Mouse (Mus musculus): ENCODE results near the gene Prss53.

DNA sequence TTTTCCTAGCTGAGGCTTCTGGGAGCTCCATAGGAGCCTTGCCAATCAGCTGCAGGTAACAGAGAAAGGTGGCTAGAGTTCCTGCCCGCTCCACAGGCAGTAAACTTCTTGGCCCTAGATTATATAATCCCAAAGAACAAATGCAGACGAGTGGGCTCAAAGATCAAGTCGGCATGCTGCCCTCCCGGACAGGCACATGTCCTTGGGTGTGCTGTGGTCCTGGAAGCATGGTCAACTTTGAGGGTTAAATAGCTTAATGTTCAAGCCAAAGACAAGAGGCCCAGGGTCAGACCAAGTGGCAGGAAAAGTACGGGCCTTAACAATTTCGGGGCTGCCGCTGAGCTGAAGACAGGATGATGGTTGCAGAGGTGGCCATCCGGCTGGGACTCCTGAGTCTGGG, 35.3 kb upstream of the Prss53 start:
- TF ChIP-seq GATA1 (IDR thresholded peaks at IDR 0.05; ENCODE audit: low read length), result no peak
- TF ChIP-seq TAL1 (IDR thresholded peaks at IDR 0.05; ENCODE audit: low read length), result no peak
